Mouse (Mus musculus): ENCODE measurements around the gene Rasal1.
A peak's percentile ranks its signal among the peaks of the same experiment; 100 is the strongest.

Gene Rasal1

GRCm38 (mm10) chr5:120622198-120622851 lies 26.3 kb upstream of the Rasal1 start:
- no peak for DNase-seq (ENCODE audit: low spot score)

GRCm38 (mm10) chr5:120624427-120624826 lies 24.2 kb upstream of the Rasal1 start:
- DNase-seq (ENCODE audit: low spot score), result no peak

- peak; percentile 31 for DNase-seq (ENCODE audit: low spot score)
Observed at GRCm38 (mm10) chr5:120626399-120626798, 22.2 kb upstream of the Rasal1 start.

GRCm38 (mm10) chr5:120627515-120628300 lies 20.9 kb upstream of the Rasal1 start:
- DNase-seq (ENCODE audit: low spot score), result no peak

GRCm38 (mm10) chr5:120628624-120629023 lies 20.0 kb upstream of the Rasal1 start:
- no peak for DNase-seq (ENCODE audit: low spot score)

GRCm38 (mm10) chr5:120631128-120631527 lies 17.5 kb upstream of the Rasal1 start:
- no peak for DNase-seq (ENCODE audit: low spot score)

GRCm38 (mm10) chr5:120631892-120632291 lies 16.7 kb upstream of the Rasal1 start:
- no peak for DNase-seq (ENCODE audit: low spot score)

GRCm38 (mm10) chr5:120634131-120634530 lies 14.5 kb upstream of the Rasal1 start, which contains the start of gene Cfap73:
Cfap73 (minus strand) TSS chr5:120634235.
- no peak for DNase-seq (ENCODE audit: low spot score)

GRCm38 (mm10) chr5:120634860-120635259 lies 13.8 kb upstream of the Rasal1 start:
- no peak for DNase-seq (ENCODE audit: low spot score)

- DNase-seq (ENCODE audit: low spot score), result no peak
Observed at GRCm38 (mm10) chr5:120635633-120636032, 13.0 kb upstream of the Rasal1 start.

- DNase-seq (ENCODE audit: low spot score), result no peak
Observed at GRCm38 (mm10) chr5:120640094-120640493, 8.5 kb upstream of the Rasal1 start.

- no peak for DNase-seq (ENCODE audit: low spot score)
Observed at GRCm38 (mm10) chr5:120643365-120644085, 5.1 kb upstream of the Rasal1 start.

GRCm38 (mm10) chr5:120644227-120644626 lies 4.4 kb upstream of the Rasal1 start:
- no peak for DNase-seq (ENCODE audit: low spot score)

- no peak for DNase-seq (ENCODE audit: low spot score)
Observed at GRCm38 (mm10) chr5:120645851-120646250, 2.8 kb upstream of the Rasal1 start.

- no peak for DNase-seq (ENCODE audit: low spot score)
Observed at GRCm38 (mm10) chr5:120647361-120647760, 1.3 kb upstream of the Rasal1 start.

GRCm38 (mm10) chr5:120647814-120648491 lies 659 bp upstream of the Rasal1 start:
- no peak for DNase-seq (ENCODE audit: low spot score)

- no peak for DNase-seq (ENCODE audit: low spot score)
Observed at GRCm38 (mm10) chr5:120649374-120649933, 842 bp downstream of the Rasal1 start.

- DNase-seq (ENCODE audit: low spot score), result no peak
Observed at GRCm38 (mm10) chr5:120649938-120650337, 1.3 kb downstream of the Rasal1 start.

GRCm38 (mm10) chr5:120651230-120651629 lies 2.6 kb downstream of the Rasal1 start:
- no peak for DNase-seq (ENCODE audit: low spot score)

GRCm38 (mm10) chr5:120652915-120653701 lies 4.5 kb downstream of the Rasal1 start:
- no peak for DNase-seq (ENCODE audit: low spot score)

- DNase-seq (ENCODE audit: low spot score), result no peak
Observed at GRCm38 (mm10) chr5:120653873-120654272, 5.3 kb downstream of the Rasal1 start.
